Mouse (Mus musculus): ENCODE data around the gene H2afy. TPM values are rescaled to one million over a fixed set of nuclear protein-coding genes. Genes with fewer than 3 reads are reported as not detected.
A peak's percentile ranks its signal among the peaks of the same experiment; 100 is the strongest.

The H2afy gene
- total and polyA plus RNA-seq, 2 experiments from 2014 or later, result 134 to 163 TPM

DNA sequence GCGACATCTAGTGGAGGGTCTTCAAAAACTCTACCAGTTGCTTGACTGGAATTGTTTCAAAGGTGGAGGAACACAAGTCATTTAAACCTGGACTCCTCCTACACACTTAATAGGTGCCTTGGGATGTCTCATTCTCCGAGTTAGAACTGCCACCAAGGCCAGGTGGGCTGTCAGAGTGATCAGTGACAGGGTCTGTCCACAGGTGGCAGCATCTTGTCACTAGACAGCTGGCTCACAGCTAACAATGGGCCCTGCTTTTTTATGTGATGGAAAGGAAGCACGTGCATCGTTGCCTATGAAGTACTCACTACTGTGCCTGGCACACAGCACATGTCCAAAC, 63.9 kb downstream of the H2afy start:
- no peak overlapping the region for H3K9ac ChIP-seq (replicated peaks; ENCODE audit: low read length, poor library complexity, severe bottlenecking)
- H3K4me2 ChIP-seq (ENCODE audit: low read depth, low read length, poor library complexity, severe bottlenecking), result no peak overlapping the region
- H3K27me3 ChIP-seq (ENCODE audit: insufficient read depth, low read length), result no peaks in the 10 kb centered on the region
- H3K9me3 ChIP-seq (ENCODE audit: low read length), result no peaks in the 10 kb centered on the region
- no peak for DNase-seq (ENCODE audit: low spot score)
- H3K36me3 ChIP-seq (ENCODE audit: insufficient read depth, low read length), result peaks cover 34% of the 10 kb centered on the region
- H3K4me3 ChIP-seq (ENCODE audit: low read depth, low read length), result no peak overlapping the region
- 31% methylated on average over 4 of the region's 4 CpGs for whole genome bisulfite sequencing
- peak; percentile 88 for TF ChIP-seq CTCF (IDR thresholded peaks at IDR 0.05)
- ATAC-seq (ENCODE audit: low FRiP score), result no peak
- no peaks in the 10 kb centered on the region for H3K4me1 ChIP-seq (ENCODE audit: insufficient read depth, low read length)
- no peak overlapping the region for H3K27ac ChIP-seq (ENCODE audit: low read depth, low read length)

DNA sequence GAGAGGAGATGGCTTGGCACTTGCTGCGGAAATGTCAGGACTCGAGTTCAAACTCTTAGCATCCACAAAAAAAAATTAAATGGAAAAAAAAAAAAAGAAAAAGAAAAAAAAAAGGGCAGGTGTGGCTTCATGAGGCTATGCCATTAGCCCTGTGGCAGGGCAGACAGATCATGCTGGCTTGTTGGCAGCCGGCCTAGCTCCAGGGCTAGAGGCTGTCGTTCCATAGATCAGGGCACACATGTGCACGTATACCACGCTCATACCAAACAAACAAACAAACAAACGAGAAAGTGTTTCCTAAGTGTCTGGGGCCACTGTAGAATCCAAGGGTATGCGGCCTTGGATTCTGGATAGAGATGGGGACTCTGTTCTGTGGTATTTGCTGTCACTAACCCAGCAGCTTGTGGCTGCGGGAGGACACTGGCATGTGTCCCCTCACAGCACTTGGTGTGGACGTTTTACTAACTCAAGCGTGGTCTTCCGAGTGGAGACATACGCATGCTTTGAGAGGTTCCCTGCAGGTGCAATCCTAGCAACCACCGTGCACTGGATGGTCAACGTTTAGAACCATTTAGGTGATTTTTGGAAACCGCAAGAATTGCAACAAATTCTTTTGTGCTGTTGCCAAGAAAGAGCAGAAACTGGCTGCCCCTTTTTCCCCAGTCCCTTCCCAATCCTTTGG, 64.4 kb downstream of the H2afy start:
- DNase-seq (ENCODE audit: low spot score) (peak; percentile 92), ATAC-seq (ENCODE audit: low FRiP score) (no peak; the same call in 1 of the 2 replicates)
- WGBS, result 64% methylated on average over 16 of the region's 16 CpGs

DNA sequence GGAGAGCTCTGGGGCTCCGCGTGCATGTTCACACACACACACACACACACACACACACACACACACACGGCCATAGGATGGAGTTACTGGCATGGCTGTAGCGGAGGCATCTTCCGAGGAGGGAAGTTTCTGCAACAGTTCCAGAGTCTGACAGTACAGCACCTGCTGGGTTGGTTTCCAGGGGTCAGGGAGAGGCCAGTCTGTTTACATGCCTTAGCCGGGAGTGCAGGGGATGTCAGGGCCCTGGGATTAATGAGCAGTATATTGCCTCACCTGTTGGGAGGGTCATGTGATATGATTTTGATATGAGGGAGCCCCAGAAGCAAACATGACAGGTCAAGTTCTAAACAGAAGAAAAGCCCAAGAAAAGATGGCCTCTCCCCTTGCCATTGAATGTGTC, 66.5 kb downstream of the H2afy start:
- Histone ChIP-seq H3K9ac (replicated peaks; ENCODE audit: low read length, poor library complexity, severe bottlenecking) (no peak overlapping the region), H3K4me1 (ENCODE audit: insufficient read depth, low read length) (no peaks in the 10 kb centered on the region), H3K4me2 (ENCODE audit: low read depth, low read length, poor library complexity, severe bottlenecking) (no peak overlapping the region), H3K27me3 (ENCODE audit: insufficient read depth, low read length) (no peaks in the 10 kb centered on the region), H3K27ac (ENCODE audit: low read depth, low read length) (no peak overlapping the region), H3K4me3 (ENCODE audit: low read depth, low read length) (no peak overlapping the region), H3K9me3 (ENCODE audit: low read length) (no peaks in the 10 kb centered on the region), H3K36me3 (ENCODE audit: insufficient read depth, low read length) (peaks cover 14% of the 10 kb centered on the region)
- DNase-seq (ENCODE audit: low spot score), result no peak
- TF ChIP-seq CTCF (IDR thresholded peaks at IDR 0.05), result no peak
- 82% methylated on average over 6 of the region's 6 CpGs for WGBS
- no peak for ATAC-seq (ENCODE audit: low FRiP score)

More for the DNA sequence above, 64.4 kb downstream of the H2afy start:
- Histone ChIP-seq H3K4me3 (ENCODE audit: low read depth, low read length) (no peak overlapping the region), H3K9ac (replicated peaks; ENCODE audit: low read length, poor library complexity, severe bottlenecking) (no peak overlapping the region), H3K36me3 (ENCODE audit: insufficient read depth, low read length) (peaks cover 34% of the 10 kb centered on the region), H3K27me3 (ENCODE audit: insufficient read depth, low read length) (no peaks in the 10 kb centered on the region), H3K27ac (ENCODE audit: low read depth, low read length) (no peak overlapping the region), H3K4me2 (ENCODE audit: low read depth, low read length, poor library complexity, severe bottlenecking) (no peak overlapping the region), H3K9me3 (ENCODE audit: low read length) (no peaks in the 10 kb centered on the region), H3K4me1 (ENCODE audit: insufficient read depth, low read length) (no peaks in the 10 kb centered on the region)
- no peak for TF ChIP-seq CTCF (IDR thresholded peaks at IDR 0.05)

DNA sequence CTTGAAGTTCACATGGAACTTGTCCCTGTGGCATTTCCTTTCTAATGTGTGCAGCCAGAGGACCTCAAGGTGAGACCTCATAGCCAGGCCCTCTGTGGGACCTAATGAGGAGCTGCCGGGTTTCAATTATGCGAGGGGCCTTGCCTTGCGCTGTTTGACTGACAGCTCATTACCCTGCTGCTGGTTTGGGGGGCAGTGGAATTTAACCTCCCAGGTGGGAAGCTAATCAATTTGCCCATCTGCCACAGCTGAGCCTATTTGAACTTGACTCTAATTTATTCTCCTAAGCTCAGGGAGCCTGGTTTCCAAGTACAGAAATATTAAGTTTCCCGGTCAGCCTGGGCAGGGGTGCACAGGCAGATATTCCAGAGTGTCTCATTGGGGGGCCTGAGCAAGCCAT, 67.6 kb downstream of the H2afy start:
- Histone ChIP-seq H3K27ac (ENCODE audit: low read depth, low read length) (no peak overlapping the region), H3K4me3 (ENCODE audit: low read depth, low read length) (no peak overlapping the region), H3K27me3 (ENCODE audit: insufficient read depth, low read length) (no peaks in the 10 kb centered on the region), H3K36me3 (ENCODE audit: insufficient read depth, low read length) (peaks cover 8% of the 10 kb centered on the region), H3K4me2 (ENCODE audit: low read depth, low read length, poor library complexity, severe bottlenecking) (no peak overlapping the region), H3K9me3 (ENCODE audit: low read length) (no peaks in the 10 kb centered on the region), H3K9ac (replicated peaks; ENCODE audit: low read length, poor library complexity, severe bottlenecking) (no peak overlapping the region), H3K4me1 (ENCODE audit: insufficient read depth, low read length) (no peaks in the 10 kb centered on the region)
- DNase-seq (ENCODE audit: low spot score) (no peak), ATAC-seq (ENCODE audit: low FRiP score) (no peak)
- no peak for TF ChIP-seq CTCF (IDR thresholded peaks at IDR 0.05)
- WGBS, result 34% methylated on average over 4 of the region's 4 CpGs

DNA sequence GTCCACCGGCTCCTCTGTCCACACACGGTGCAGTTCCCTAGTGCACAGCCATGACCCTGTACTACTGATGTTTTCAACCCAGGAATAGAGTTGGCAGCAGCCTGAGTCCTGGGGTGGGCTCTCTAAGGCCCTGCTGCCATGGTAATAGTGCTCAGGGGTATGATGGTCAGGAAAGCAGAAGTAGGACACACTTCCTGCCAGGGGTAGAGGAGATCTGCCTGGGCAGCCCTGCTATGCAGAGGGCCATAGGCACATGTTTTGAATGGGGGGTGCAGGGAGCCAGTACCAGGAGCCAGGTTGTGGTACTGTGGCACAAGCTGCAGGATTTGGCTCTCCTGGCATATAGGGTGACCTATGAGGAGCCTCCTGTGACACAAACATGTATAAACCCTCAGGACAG, 69.3 kb downstream of the H2afy start:
- Histone ChIP-seq H3K27me3 (ENCODE audit: insufficient read depth, low read length) (no peaks in the 10 kb centered on the region), H3K9me3 (ENCODE audit: low read length) (no peaks in the 10 kb centered on the region), H3K4me3 (ENCODE audit: low read depth, low read length) (no peak overlapping the region), H3K27ac (ENCODE audit: low read depth, low read length) (no peak overlapping the region), H3K36me3 (ENCODE audit: insufficient read depth, low read length) (no peaks in the 10 kb centered on the region), H3K9ac (replicated peaks; ENCODE audit: low read length, poor library complexity, severe bottlenecking) (no peak overlapping the region), H3K4me2 (ENCODE audit: low read depth, low read length, poor library complexity, severe bottlenecking) (no peak overlapping the region), H3K4me1 (ENCODE audit: insufficient read depth, low read length) (no peaks in the 10 kb centered on the region)
- WGBS, result 86% methylated on average over 2 of the region's 2 CpGs
- DNase-seq (ENCODE audit: low spot score) (no peak), ATAC-seq (ENCODE audit: low FRiP score) (no peak)
- no peak for TF ChIP-seq CTCF (IDR thresholded peaks at IDR 0.05)

DNA sequence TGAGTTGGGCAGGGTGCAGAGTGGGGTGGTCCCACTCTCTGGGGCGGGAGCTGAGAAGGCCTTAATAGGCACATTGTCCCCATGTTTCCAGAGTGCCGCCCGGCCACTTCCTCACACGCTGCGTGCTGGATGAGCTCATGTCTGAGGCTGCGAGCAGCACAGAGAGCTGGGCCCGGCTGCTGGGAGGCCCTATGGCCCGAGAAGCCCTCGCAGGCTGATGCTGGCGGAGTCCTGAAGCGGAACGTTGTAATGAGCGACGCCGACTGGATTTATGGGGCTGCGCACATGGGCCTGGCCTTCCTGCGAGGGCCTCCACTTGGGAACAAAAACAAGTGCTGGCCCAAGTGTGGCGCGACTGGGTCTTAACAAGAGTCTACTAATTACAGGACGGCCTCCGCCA, 70.0 kb downstream of the H2afy start:
- Histone ChIP-seq H3K36me3 (ENCODE audit: insufficient read depth, low read length) (no peaks in the 10 kb centered on the region), H3K27me3 (ENCODE audit: insufficient read depth, low read length) (no peaks in the 10 kb centered on the region), H3K27ac (ENCODE audit: low read depth, low read length) (no peak overlapping the region), H3K9me3 (ENCODE audit: low read length) (no peaks in the 10 kb centered on the region), H3K4me2 (ENCODE audit: low read depth, low read length, poor library complexity, severe bottlenecking) (no peak overlapping the region), H3K4me1 (ENCODE audit: insufficient read depth, low read length) (no peaks in the 10 kb centered on the region), H3K4me3 (ENCODE audit: low read depth, low read length) (no peak overlapping the region), H3K9ac (replicated peaks; ENCODE audit: low read length, poor library complexity, severe bottlenecking) (no peak overlapping the region)
- DNase-seq (ENCODE audit: low spot score) (no peak), ATAC-seq (ENCODE audit: low FRiP score) (no peak)
- no peak for TF ChIP-seq CTCF (IDR thresholded peaks at IDR 0.05)
- 92% methylated on average over 21 of the region's 21 CpGs for WGBS
